Mouse (Mus musculus) ovary, postnatal 10 days (tissue): Measurements from ENCODE around the gene H2afv.

ENCODE experiments used
- DNase-seq: peaks from one replicate; pipeline ENCODE4 v3.0.0; 2022; ENCODE audit warnings: low spot score

The H2afv gene

GRCm38 (mm10) chr11:6444077-6444853 is at the start of gene H2afv:
H2afv (minus strand) TSS chr11:6444443.
- DNase-seq = peak; percentile 98

- no peak for DNase-seq
Measured at GRCm38 (mm10) chr11:6489691-6490503, 45.7 kb upstream of the H2afv start.

GRCm38 (mm10) chr11:6489257-6489656 is 45.0 kb upstream of the H2afv start:
- DNase-seq = no peak

GRCm38 (mm10) chr11:6488041-6488684 is 43.9 kb upstream of the H2afv start:
- DNase-seq = no peak

GRCm38 (mm10) chr11:6487496-6487895 is 43.3 kb upstream of the H2afv start:
- DNase-seq = no peak

- DNase-seq = no peak
Measured at GRCm38 (mm10) chr11:6486916-6487315, 42.7 kb upstream of the H2afv start.

GRCm38 (mm10) chr11:6484244-6484959 is 40.2 kb upstream of the H2afv start:
- no peak for DNase-seq

- no peak for DNase-seq
Measured at GRCm38 (mm10) chr11:6483103-6483502, 38.9 kb upstream of the H2afv start.

GRCm38 (mm10) chr11:6481669-6482185 is 37.5 kb upstream of the H2afv start:
- DNase-seq = no peak

- DNase-seq = no peak
Measured at GRCm38 (mm10) chr11:6480681-6481405, 36.6 kb upstream of the H2afv start.

GRCm38 (mm10) chr11:6480191-6480590 is 35.9 kb upstream of the H2afv start:
- no peak for DNase-seq

GRCm38 (mm10) chr11:6479231-6479630 is 35.0 kb upstream of the H2afv start:
- no peak for DNase-seq

- DNase-seq = no peak
Measured at GRCm38 (mm10) chr11:6477350-6477749, 33.1 kb upstream of the H2afv start.

GRCm38 (mm10) chr11:6476876-6477275 is 32.6 kb upstream of the H2afv start:
- DNase-seq = no peak

GRCm38 (mm10) chr11:6475867-6476484 is 31.7 kb upstream of the H2afv start, which contains the start of gene Purb:
Purb (minus strand) TSS chr11:6475917.
- DNase-seq = peak; percentile 81

- DNase-seq = peak; percentile 33
Measured at GRCm38 (mm10) chr11:6474874-6475731, 30.9 kb upstream of the H2afv start.

- DNase-seq = no peak
Measured at GRCm38 (mm10) chr11:6474381-6474780, 30.1 kb upstream of the H2afv start.

- no peak for DNase-seq
Measured at GRCm38 (mm10) chr11:6472076-6472475, 27.8 kb upstream of the H2afv start.

GRCm38 (mm10) chr11:6471493-6471892 is 27.2 kb upstream of the H2afv start:
- no peak for DNase-seq

GRCm38 (mm10) chr11:6471054-6471453 is 26.8 kb upstream of the H2afv start:
- DNase-seq = no peak
